Mouse (Mus musculus) cortical plate, adult 2 months (tissue): ENCODE results near the gene Qpct.

Experiments
- CTCF ChIP-seq: fragments of 200-500 bp; IDR thresholded peaks from 2 replicates; pipeline ENCODE4 v1.5.1; 2011; ENCODE audit warnings: mild to moderate bottlenecking, control low read depth, low read length; ENCODE audit not compliant: insufficient read depth; ENCODE audit errors: extremely low read depth
- POLR2A ChIP-seq: fragments of 200-500 bp; IDR thresholded peaks from 2 replicates; pipeline ENCODE4 v1.6.1; 2011; ENCODE audit warnings: mild to moderate bottlenecking, low read length, control low read depth; ENCODE audit not compliant: insufficient read depth; ENCODE audit errors: extremely low read depth

DNA sequence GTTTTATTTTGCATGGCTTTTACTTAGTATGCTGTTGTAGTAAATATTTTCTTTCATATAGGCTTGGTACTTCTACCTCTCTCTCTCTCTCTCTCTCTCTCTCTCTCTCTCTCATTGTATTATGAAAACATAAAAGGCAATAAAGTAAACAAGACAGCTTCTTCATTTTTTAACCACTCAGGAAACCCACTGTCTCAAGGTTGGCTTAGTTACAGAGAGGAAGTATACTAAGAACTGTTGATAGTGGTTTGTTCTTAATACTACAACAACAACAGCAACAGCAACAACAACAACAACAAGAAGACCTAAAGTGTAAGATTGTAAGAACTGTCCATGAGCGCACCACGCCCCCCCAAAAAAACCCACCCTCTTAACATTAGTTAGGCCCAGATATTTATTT lies 8.0 kb upstream of the Qpct start:
- no peak for TF ChIP-seq CTCF
- TF ChIP-seq POLR2A: no peak
